Mouse (Mus musculus) spleen, adult 2 months (tissue): Measurements from ENCODE around the gene AL732309.1.

Source experiments
- CTCF ChIP-seq: fragments of 200-500 bp; IDR thresholded peaks from 2 replicates; pipeline ENCODE4 v1.5.1; 2011; ENCODE audit warnings: mild to moderate bottlenecking, inconsistent platforms; ENCODE audit not compliant: insufficient read depth, insufficient read length, insufficient replicate concordance; ENCODE audit errors: extremely low read depth
- POLR2A ChIP-seq: fragments of 200-500 bp; IDR thresholded peaks from 2 replicates; pipeline ENCODE4 v1.6.1; 2011; ENCODE audit warnings: low read depth, low read length, inconsistent platforms

- no peak for TF ChIP-seq CTCF
- no peak for TF ChIP-seq POLR2A
These were observed 43.0 kb upstream of the AL732309.1 start, which contains the start of gene Lrrc26 for GRCm38 (mm10) chr2:25289651-25290050.
